Mouse (Mus musculus) heart, embryonic 14.5 days (tissue): Measurements from ENCODE around the gene Hs3st2. TPM values are rescaled to one million over a fixed set of nuclear protein-coding genes. Genes with fewer than 3 reads are reported as not detected.

Experiments used
- ATAC-seq: fragments of 200-750 bp; cut with Nextera tagmentation; 2 replicates; pipeline ENCODE4 v1.8.0; 2017; ENCODE audit warnings: low read depth, moderate TSS enrichment; ENCODE audit not compliant: insufficient number of reproducible peaks, insufficient read depth, low FRiP score
- H3K27ac ChIP-seq, 2 experiments: fragments of 200-500 bp in 1 of 2; fragments of 300-500 bp in 1 of 2; sonication (generic) in 1 of 2; replicated peaks in 1 of 2; 2 replicates each; pipeline ENCODE4 v1.5.1; 2012 to 2014; ENCODE audit warnings: low read depth in 2 of 2, low read length in 2 of 2, control low read depth in 1 of 2, mild to moderate bottlenecking in 1 of 2, mixed read lengths in 1 of 2; ENCODE audit not compliant: control insufficient read depth in 1 of 2, insufficient read depth in 1 of 2
- H3K27me3 ChIP-seq: fragments of 300-500 bp; sonication (generic); 2 replicates; pipeline ENCODE4 v1.6.1; 2014; ENCODE audit warnings: mild to moderate bottlenecking, low read length, control low read depth; ENCODE audit not compliant: control insufficient read depth, insufficient read depth
- H3K36me3 ChIP-seq: fragments of 300-500 bp; sonication (generic); 2 replicates; pipeline ENCODE4 v1.6.1; 2014; ENCODE audit warnings: mild to moderate bottlenecking, control low read depth, low read length, mixed read lengths; ENCODE audit not compliant: control insufficient read depth, insufficient read depth
- H3K4me1 ChIP-seq, 2 experiments: fragments of 200-500 bp in 1 of 2; fragments of 300-500 bp in 1 of 2; sonication (generic) in 1 of 2; 2 replicates each; pipeline ENCODE4 v1.6.1; 2012 to 2014; ENCODE audit warnings: low read length in 2 of 2, control low read depth in 1 of 2, mixed read lengths in 1 of 2; ENCODE audit not compliant: control insufficient read depth in 2 of 2, insufficient read depth in 2 of 2
- H3K4me2 ChIP-seq: fragments of 300-500 bp; sonication (generic); 2 replicates; pipeline ENCODE4 v1.6.1; 2014; ENCODE audit warnings: mild to moderate bottlenecking, low read length
- H3K4me3 ChIP-seq, 2 experiments: fragments of 200-500 bp in 1 of 2; fragments of 300-500 bp in 1 of 2; sonication (generic) in 1 of 2; 2 replicates each; pipeline ENCODE4 v1.5.1; 2012 to 2014; ENCODE audit warnings: low read length in 2 of 2, mild to moderate bottlenecking in 2 of 2, control low read depth in 1 of 2, low read depth in 1 of 2, moderate library complexity in 1 of 2; ENCODE audit not compliant: control insufficient read depth in 1 of 2, insufficient read depth in 1 of 2
- H3K9ac ChIP-seq: fragments of 300-500 bp; sonication (generic); 2 replicates; pipeline ENCODE4 v1.6.1; 2014; ENCODE audit warnings: mild to moderate bottlenecking, low read length
- H3K9me3 ChIP-seq: fragments of 300-500 bp; sonication (generic); 2 replicates; pipeline ENCODE4 v1.6.1; 2016; ENCODE audit warnings: low read length, control low read depth; ENCODE audit not compliant: control insufficient read depth
- WGBS: fragments of 180-500 bp; shearing (Covaris S2); extraction: QIAGEN DNeasy Blood & Tissue Kit; methylation state at CpG from one replicate; pipeline ENCODE4 v1.1.7; 2014; 5-methylcytosine and 5-hydroxymethylcytosine counted together
- polyA plus RNA-seq: library from polyadenylated mRNA; unstranded; fragments of >200 nt; fragmentation: Nextera tagmentation; extraction: Ambion mirVana; gene quantifications from 2 replicates; pipeline ENCODE4 v1.2.1, GENCODE M21; 2014

Hs3st2 gene
- polyA plus RNA-seq, 1 experiment from 2014 or later = 0.59 TPM

GRCm38 (mm10) chr7:121549329-121550022, 157.8 kb downstream of the Hs3st2 start:
- H3K9ac ChIP-seq = no peak overlapping the region
- WGBS = 71% methylated on average over 18 of the region's 18 CpGs
- 0 out of 2 replicates have a peak, but pooled peaks cover 3% of the 10 kb centered on the region for H3K9me3 ChIP-seq
- no peaks in the 10 kb centered on the region for H3K27me3 ChIP-seq
- H3K4me2 ChIP-seq = no peak overlapping the region
- H3K36me3 ChIP-seq = no peaks in the 10 kb centered on the region
- ATAC-seq = no peak
- no peak overlapping the region for H3K4me3 ChIP-seq
- H3K27ac ChIP-seq = no peak overlapping the region
- no peaks in the 10 kb centered on the region for H3K4me1 ChIP-seq
